Comparison of ENCODE assay signal across 8 mouse cellular contexts in the genomic region with DNA sequence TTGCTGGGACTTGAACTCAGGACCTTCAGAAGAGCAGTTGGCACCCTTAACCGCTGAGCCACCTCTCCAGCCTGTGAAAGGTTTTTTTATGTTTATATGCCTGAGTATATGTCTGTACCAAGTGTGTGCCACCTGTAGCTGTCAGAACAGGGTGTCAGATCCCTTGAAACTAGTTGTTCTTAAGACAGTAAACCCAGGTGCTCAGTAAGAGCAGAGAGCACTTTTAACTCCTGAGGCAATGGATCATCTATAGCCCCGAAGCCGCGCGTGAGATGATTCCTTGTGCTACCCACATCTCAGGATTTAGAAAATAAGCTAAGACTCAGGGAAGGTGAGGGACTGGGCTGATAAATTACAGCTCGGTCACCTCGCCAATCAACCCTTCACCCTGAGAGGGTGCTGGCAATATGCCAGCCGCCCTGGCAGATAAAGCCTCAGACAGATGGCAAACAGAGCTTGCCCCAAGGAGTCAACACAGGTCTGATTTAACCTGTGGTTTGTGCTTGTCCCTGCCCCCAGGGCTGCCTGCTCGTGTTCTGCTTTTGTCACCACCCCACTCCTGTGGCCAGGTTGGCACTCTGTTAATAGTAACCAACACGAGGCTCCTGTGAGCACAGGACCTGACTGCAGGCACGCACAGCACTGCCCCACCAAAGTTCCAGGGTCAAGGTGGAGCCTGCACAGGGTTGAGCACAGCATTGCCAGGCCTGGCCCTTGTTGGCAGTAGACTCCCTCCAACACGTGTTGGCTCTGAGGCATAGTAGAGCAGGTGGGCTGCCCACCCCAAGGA. TPM values are rescaled to one million over a fixed set of nuclear protein-coding genes. Genes with fewer than 3 reads are reported as not detected.
A peak's percentile ranks its signal among the peaks of the same experiment; 100 is the strongest.
DNase-seq lines count a peak whose midpoint lies in the region; ATAC-seq and TF ChIP-seq lines count a peak whose summit lies in the region.
"Had no signal": no experiment of that assay in that cellular context is flagged by ENCODE, and none has a peak within 500 bp of the region (broad histone marks: within the 10 kb centered on the region; RNA-seq: fewer than 3 reads in every experiment).

No protein-coding gene starts in this region.

- no peak overlapping the region for H3K4me3 ChIP-seq in intestine, embryonic 14.5 days (ENCODE audit: low read depth, low read length)
- no peak overlapping the region for H3K4me3 ChIP-seq in lung, adult 2 months (replicated peaks; ENCODE audit: extremely low read depth, low read depth, low read length)
- H3K4me3 ChIP-seq: embryonic facial prominence, embryonic 12.5 days had no signal

- H3K9ac ChIP-seq in intestine, embryonic 14.5 days (ENCODE audit: low read length), result no peak overlapping the region
- H3K9ac ChIP-seq: embryonic facial prominence, embryonic 12.5 days had no signal

- peak; percentile 7; the same call in 1 of the 2 replicates for ATAC-seq in intestine, embryonic 14.5 days (replicated peaks; ENCODE audit: low FRiP score, low TSS enrichment, low read depth)

- no peak for TF ChIP-seq CTCF in lung, adult 2 months (IDR thresholded peaks at IDR 0.05; ENCODE audit: insufficient read depth, low read length)

- H3K4me1 ChIP-seq in intestine, embryonic 14.5 days (replicated peaks; ENCODE audit: control insufficient read depth, insufficient read depth, low read length), result peaks cover 4% of the 10 kb centered on the region; the same call in 1 of the 2 replicates
- H3K4me1 ChIP-seq in lung, adult 2 months (ENCODE audit: control insufficient read depth, insufficient read depth, low read length), result peaks cover 11% of the 10 kb centered on the region

- peak; percentile 33; the same call in 1 of the 2 replicates for TF ChIP-seq POLR2A in lung, adult 2 months (IDR thresholded peaks at IDR 0.05; ENCODE audit: borderline replicate concordance, extremely low read depth, low read depth, low read length)

- peak; percentile 55 to 73 for DNase-seq in urinary bladder, adult 18-20 months (ENCODE audit: low spot score in 2 of 2)
- DNase-seq in urinary bladder, postnatal 10 days (ENCODE audit: low spot score), result no peak
- DNase-seq in cerebellum, postnatal 36 days, result peak; percentile 75 to 79
- peak; percentile 75 for DNase-seq in intestine, embryonic 14.5 days (ENCODE audit: low spot score)
- peak; percentile 65 for DNase-seq in lung, adult 2 months
- peak; percentile 58 to 75 for DNase-seq in urinary bladder, postnatal 36 days (ENCODE audit: low spot score in 2 of 2)
- DNase-seq in embryo, embryonic 10.5 days (ENCODE audit: low spot score), result no peak

- H3K27me3 ChIP-seq in intestine, embryonic 14.5 days (replicated peaks; ENCODE audit: control insufficient read depth, insufficient read depth, low read length), result no peaks in the 10 kb centered on the region
- H3K27me3 ChIP-seq: embryonic facial prominence, embryonic 12.5 days had no signal

- no peaks in the 10 kb centered on the region for H3K9me3 ChIP-seq in intestine, embryonic 14.5 days (ENCODE audit: control insufficient read depth, low read length)
- H3K9me3 ChIP-seq: embryonic facial prominence, embryonic 12.5 days had no signal

- H3K4me2 ChIP-seq in intestine, embryonic 14.5 days (ENCODE audit: low read length), result no peak overlapping the region
- H3K4me2 ChIP-seq: embryonic facial prominence, embryonic 12.5 days had no signal

- no peak overlapping the region for H3K27ac ChIP-seq in intestine, embryonic 14.5 days (ENCODE audit: low read depth)
- H3K27ac ChIP-seq: embryonic facial prominence, embryonic 12.5 days had no signal

- WGBS in intestine, embryonic 14.5 days, result 68% methylated on average over 12 of the region's 12 CpGs
- 50% methylated on average over 12 of the region's 12 CpGs for WGBS in lung, adult 2 months

- H3K36me3 ChIP-seq in intestine, embryonic 14.5 days (ENCODE audit: control insufficient read depth, insufficient read depth, low read length), result peaks cover 66% of the 10 kb centered on the region

RNA-seq across cellular contexts. Expression of a gene that starts 13.5 kb away (rescaled TPM):
- 585 and 647 TPM in 2 replicates for polyA plus RNA-seq in intestine, embryonic 14.5 days (2014; fragmentation: Nextera tagmentation; extraction: Ambion mirVana)
- polyA plus RNA-seq in lung, adult 2 months (2012; rRNA removed), result 159 and 168 TPM in 2 replicates

RNA-seq across cellular contexts. Expression of a gene that starts 38.1 kb away (rescaled TPM):
- 91.6 and 108 TPM in 2 replicates for polyA plus RNA-seq in intestine, embryonic 14.5 days (2014; fragmentation: Nextera tagmentation; extraction: Ambion mirVana)
- polyA plus RNA-seq in lung, adult 2 months (2012; rRNA removed), result 105 and 111 TPM in 2 replicates

RNA-seq across cellular contexts. Expression of a gene that starts 44.8 kb away (rescaled TPM):
- polyA plus RNA-seq in intestine, embryonic 14.5 days (2014; fragmentation: Nextera tagmentation; extraction: Ambion mirVana), result 55.5 and 75.7 TPM in 2 replicates
- polyA plus RNA-seq in lung, adult 2 months (2012; rRNA removed), result 70.3 and 91.5 TPM in 2 replicates

Comparison
In these comparisons a context has a peak if more than half of its experiments do, and no peak if none do; other contexts are left out.
1. DNase-seq: peak in urinary bladder, adult 18-20 months (2 of 2), cerebellum, postnatal 36 days (2 of 2), intestine, embryonic 14.5 days (single experiment), lung, adult 2 months (single experiment) and urinary bladder, postnatal 36 days (2 of 2); none in urinary bladder, postnatal 10 days (single experiment) and embryo, embryonic 10.5 days (single experiment).